Mouse (Mus musculus) monocyte, adult 5-6 weeks (primary cell): ENCODE measurements at regions not wholly inside any gene's neighbourhood (a gene's known extent, or its start where the extent isn't known, plus 50 kb on each side); places are given as distances from the start of the nearest gene placed in this dataset.

Experiments
- ATAC-seq: fragments of 153-309, 156-312 bp; replicated peaks from 2 replicates; pipeline ENCODE4 v1.8.0; 2017; ENCODE audit warnings: mild to moderate bottlenecking; ENCODE audit not compliant: low TSS enrichment, insufficient number of reproducible peaks, severe bottlenecking, poor library complexity, low FRiP score

- peak; percentile 81 for ATAC-seq
Observed at GRCm38 (mm10) chr5:64487698-64488398, 315.3 kb upstream of the Klf3 start.

GRCm38 (mm10) chr5:64489656-64490444 lies 313.3 kb upstream of the Klf3 start:
- no peak for ATAC-seq

- ATAC-seq, result no peak; the same call in 1 of the 2 replicates
Observed at GRCm38 (mm10) chr5:64490445-64490950, 312.7 kb upstream of the Klf3 start.

- ATAC-seq, result no peak
Observed at GRCm38 (mm10) chr5:64494429-64494828, 308.8 kb upstream of the Klf3 start.

- no peak; the same call in 1 of the 2 replicates for ATAC-seq
Observed at GRCm38 (mm10) chr5:64496853-64497252, 306.3 kb upstream of the Klf3 start.

GRCm38 (mm10) chr5:64498431-64498830 lies 304.8 kb upstream of the Klf3 start:
- 0 out of 2 replicates have a peak, but pooled peaks have one; percentile 28 for ATAC-seq

- no peak for ATAC-seq
Observed at GRCm38 (mm10) chr5:64499131-64499530, 304.1 kb upstream of the Klf3 start.

GRCm38 (mm10) chr5:64500413-64500812 lies 302.8 kb upstream of the Klf3 start:
- ATAC-seq, result no peak

- ATAC-seq, result no peak
Observed at GRCm38 (mm10) chr5:64500866-64501265, 302.3 kb upstream of the Klf3 start.

- no peak for ATAC-seq
Observed at GRCm38 (mm10) chr5:64501746-64502145, 301.4 kb upstream of the Klf3 start.

GRCm38 (mm10) chr5:64503514-64503913 lies 299.7 kb upstream of the Klf3 start:
- no peak for ATAC-seq

GRCm38 (mm10) chr5:64504507-64504906 lies 298.7 kb upstream of the Klf3 start:
- ATAC-seq, result no peak

- peak; percentile 46 for ATAC-seq
Observed at GRCm38 (mm10) chr5:64505227-64505834, 297.9 kb upstream of the Klf3 start.

GRCm38 (mm10) chr5:64505835-64506600 lies 297.2 kb upstream of the Klf3 start:
- peak; percentile 87 for ATAC-seq

GRCm38 (mm10) chr5:64508565-64508964 lies 294.6 kb upstream of the Klf3 start:
- ATAC-seq, result no peak

- ATAC-seq, result no peak
Observed at GRCm38 (mm10) chr5:64513155-64513945, 289.8 kb upstream of the Klf3 start.

GRCm38 (mm10) chr5:64516115-64516665 lies 287.0 kb upstream of the Klf3 start:
- no peak for ATAC-seq

- ATAC-seq, result no peak
Observed at GRCm38 (mm10) chr5:64517241-64517640, 285.9 kb upstream of the Klf3 start.
